Mouse (Mus musculus) heart, postnatal 0 days (tissue): ENCODE data around the gene Metrn.

Source experiments
- CTCF ChIP-seq: IDR thresholded peaks from 2 replicates; pipeline ENCODE4 v1.5.1; 2016; ENCODE audit warnings: antibody characterized with exemption, control low read depth, low read depth
- EP300 ChIP-seq: IDR thresholded peaks from 2 replicates; pipeline ENCODE4 v1.6.1; 2016; ENCODE audit warnings: antibody characterized with exemption, low read depth

GRCm38 (mm10) chr17:25843122-25843521 lies 46.2 kb upstream of the Metrn start:
- TF ChIP-seq EP300: no peak
- no peak for TF ChIP-seq CTCF
